Comparison of ENCODE assay signal across 25 mouse cellular contexts in genomic region chr3:68101343-68101742, GRCm38 (mm10). TPM values are rescaled to one million over a fixed set of nuclear protein-coding genes. Genes with fewer than 3 reads are reported as not detected.
A peak's percentile ranks its signal among the peaks of the same experiment; 100 is the strongest.
DNase-seq lines count a peak whose midpoint lies in the region; ATAC-seq and TF ChIP-seq lines count a peak whose summit lies in the region.
"Had no signal": no experiment of that assay in that cellular context is flagged by ENCODE, and none has a peak within 500 bp of the region (broad histone marks: within the 10 kb centered on the region; RNA-seq: fewer than 3 reads in every experiment).

No protein-coding gene starts in this region.

- DNase-seq in forebrain, embryonic 14.5 days (ENCODE audit: low spot score), result peak; percentile 42
- DNase-seq in brain, embryonic 14.5 days (ENCODE audit: low read depth), result peak; percentile 50
- peak; percentile 1 to 22 for DNase-seq in cerebellum, postnatal 14 days
- peak; percentile 56 for DNase-seq in layer of hippocampus, adult 9-11 months
- DNase-seq in gastrocnemius, postnatal 14 days, result no peak
- no peak for DNase-seq in adrenal gland, postnatal 14 days
- DNase-seq: adrenal gland, postnatal 36 days; B cell, adult 2 months; gastrocnemius, postnatal 10 days; kidney, adult 2 months; kidney, postnatal 36 days; left cerebral cortex, postnatal 4 days; lung, adult 18-20 months; lung, postnatal 10 days; right cerebral cortex, postnatal 4 days; thymus, adult 18-20 months; thymus, postnatal 25 days had no signal

- no peak overlapping the region for H3K4me3 ChIP-seq in forebrain, embryonic 14.5 days (ENCODE audit: low read depth, low read length)
- no peak overlapping the region for H3K4me3 ChIP-seq in forebrain, embryonic 16.5 days (replicated peaks; ENCODE audit: low read length)
- H3K4me3 ChIP-seq: forebrain, embryonic 15.5 days; heart, embryonic 15.5 days; liver, embryonic 12.5 days; midbrain, embryonic 10.5 days; midbrain, embryonic 15.5 days had no signal

- H3K9ac ChIP-seq in forebrain, embryonic 14.5 days (ENCODE audit: low read length), result no peak overlapping the region
- no peak overlapping the region for H3K9ac ChIP-seq in forebrain, embryonic 16.5 days (replicated peaks; ENCODE audit: low read depth, low read length)
- H3K9ac ChIP-seq: forebrain, embryonic 15.5 days; heart, embryonic 15.5 days; liver, embryonic 12.5 days; midbrain, embryonic 15.5 days had no signal

- H3K4me1 ChIP-seq in forebrain, embryonic 14.5 days (ENCODE audit: control insufficient read depth, insufficient read depth, low read length), result no peaks in the 10 kb centered on the region
- peaks cover 3% of the 10 kb centered on the region for H3K4me1 ChIP-seq in forebrain, embryonic 16.5 days (replicated peaks; ENCODE audit: control insufficient read depth, insufficient read depth, low read length)
- H3K4me1 ChIP-seq: heart, embryonic 15.5 days; liver, embryonic 12.5 days; midbrain, embryonic 10.5 days; midbrain, embryonic 15.5 days had no signal

- H3K9me3 ChIP-seq in forebrain, embryonic 14.5 days (replicated peaks; ENCODE audit: control insufficient read depth, low read length), result no peaks in the 10 kb centered on the region
- no peaks in the 10 kb centered on the region for H3K9me3 ChIP-seq in forebrain, embryonic 16.5 days (ENCODE audit: control insufficient read depth, low read length)
- H3K9me3 ChIP-seq: forebrain, embryonic 15.5 days; heart, embryonic 15.5 days; liver, embryonic 12.5 days; midbrain, embryonic 10.5 days; midbrain, embryonic 15.5 days had no signal

- H3K27me3 ChIP-seq in forebrain, embryonic 14.5 days (replicated peaks; ENCODE audit: control insufficient read depth, insufficient read depth, low read length), result no peaks in the 10 kb centered on the region
- no peaks in the 10 kb centered on the region for H3K27me3 ChIP-seq in forebrain, embryonic 16.5 days (replicated peaks; ENCODE audit: control insufficient read depth, insufficient read depth, low read length)
- H3K27me3 ChIP-seq: forebrain, embryonic 15.5 days; heart, embryonic 15.5 days; liver, embryonic 12.5 days; midbrain, embryonic 15.5 days had no signal

- 72% methylated on average over 4 of the region's 4 CpGs for WGBS in forebrain, embryonic 14.5 days
- 68% methylated on average over 4 of the region's 4 CpGs for WGBS in forebrain, embryonic 16.5 days

- no peak for TF ChIP-seq CTCF in brain, embryonic 14.5 days (IDR thresholded peaks at IDR 0.05; ENCODE audit: borderline replicate concordance, extremely low read depth, insufficient read depth, insufficient read length)

- H3K27ac ChIP-seq in forebrain, embryonic 14.5 days (ENCODE audit: low read depth, low read length), result no peak overlapping the region
- H3K27ac ChIP-seq in forebrain, embryonic 16.5 days (ENCODE audit: low read length), result no peak overlapping the region
- H3K27ac ChIP-seq: forebrain, embryonic 15.5 days; heart, embryonic 15.5 days; liver, embryonic 12.5 days; midbrain, embryonic 10.5 days; midbrain, embryonic 15.5 days; stomach, postnatal 0 days had no signal

- H3K4me2 ChIP-seq in forebrain, embryonic 14.5 days (ENCODE audit: low read length), result no peak overlapping the region
- no peak overlapping the region for H3K4me2 ChIP-seq in forebrain, embryonic 16.5 days (ENCODE audit: low read length)
- H3K4me2 ChIP-seq: forebrain, embryonic 15.5 days; heart, embryonic 15.5 days; liver, embryonic 12.5 days; midbrain, embryonic 15.5 days had no signal

- no peak for ATAC-seq in forebrain, embryonic 14.5 days
- no peak for ATAC-seq in forebrain, embryonic 16.5 days
- ATAC-seq: forebrain, embryonic 15.5 days; hindbrain, embryonic 16.5 days; liver, embryonic 12.5 days; midbrain, embryonic 15.5 days had no signal

- H3K36me3 ChIP-seq in forebrain, embryonic 14.5 days (ENCODE audit: control insufficient read depth, insufficient read depth, low read length), result no peaks in the 10 kb centered on the region
- no peaks in the 10 kb centered on the region for H3K36me3 ChIP-seq in forebrain, embryonic 16.5 days (ENCODE audit: control insufficient read depth, insufficient read depth)
- H3K36me3 ChIP-seq: forebrain, embryonic 15.5 days; heart, embryonic 15.5 days; liver, embryonic 12.5 days; midbrain, embryonic 10.5 days; midbrain, embryonic 15.5 days had no signal

- intact Hi-C loops in gastrocnemius, postnatal 14 days (cut with DNase I; ENCODE audit: low total_unique reads), result no loop called here

- no peak for TF ChIP-seq POLR2A in brain, embryonic 14.5 days (IDR thresholded peaks at IDR 0.05; ENCODE audit: borderline replicate concordance, extremely low read depth, insufficient read depth, insufficient read length, poor library complexity, severe bottlenecking)

RNA-seq across cellular contexts. Expression of gene Schip1, which starts 36.7 kb away (rescaled TPM):
- 165 and 199 TPM in 2 replicates for polyA plus RNA-seq in forebrain, embryonic 14.5 days (2014; fragmentation: Nextera tagmentation; extraction: Ambion mirVana)
- polyA plus RNA-seq in forebrain, embryonic 16.5 days (2015; fragmentation: Nextera tagmentation; extraction: Ambion mirVana), result 173 and 197 TPM in 2 replicates
- polyA plus RNA-seq in brain, embryonic 14.5 days (2012; rRNA removed), result 80.3 and 80.7 TPM in 2 replicates
- total RNA-seq in gastrocnemius, postnatal 14 days (2021), result 10 to 100 TPM; 75.2 to 90.8 TPM
- total RNA-seq in adrenal gland, postnatal 14 days (2021), result 15.8 and 18.4 TPM in 2 replicates

Comparison
In these comparisons a context has a peak if more than half of its experiments do, and no peak if none do; other contexts are left out.
1. DNase-seq: peak in forebrain, embryonic 14.5 days (single experiment), brain, embryonic 14.5 days (single experiment), cerebellum, postnatal 14 days (2 of 2) and layer of hippocampus, adult 9-11 months (single experiment); none in gastrocnemius, postnatal 14 days (single experiment) and adrenal gland, postnatal 14 days (single experiment).